Mouse (Mus musculus) olfactory bulb, adult 2 months (tissue): ENCODE results near the gene Smc6. TPM values are rescaled to one million over a fixed set of nuclear protein-coding genes. Genes with fewer than 3 reads are reported as not detected.

ENCODE experiments used
- H3K27ac ChIP-seq: fragments of 200-500 bp; 2 replicates; pipeline ENCODE4 v1.5.1; 2012; ENCODE audit warnings: low read depth, low read length; ENCODE audit not compliant: insufficient read depth
- H3K4me1 ChIP-seq: fragments of 200-500 bp; 2 replicates; pipeline ENCODE4 v1.6.1; 2012; ENCODE audit warnings: low read length; ENCODE audit not compliant: control insufficient read depth, insufficient read depth
- H3K4me3 ChIP-seq: fragments of 200-500 bp; 2 replicates; pipeline ENCODE4 v1.5.1; 2012; ENCODE audit warnings: mild to moderate bottlenecking, low read depth, low read length, moderate library complexity; ENCODE audit not compliant: insufficient read depth
- CTCF ChIP-seq: fragments of 200-500 bp; IDR thresholded peaks from 2 replicates; pipeline ENCODE4 v1.5.1; 2012; ENCODE audit warnings: low read depth, mild to moderate bottlenecking, low read length, moderate library complexity; ENCODE audit not compliant: insufficient read depth
- POLR2A ChIP-seq: fragments of 200-500 bp; IDR thresholded peaks from 2 replicates; pipeline ENCODE4 v1.6.1; 2012; ENCODE audit warnings: mild to moderate bottlenecking, low read depth, low read length, moderate library complexity; ENCODE audit not compliant: insufficient read depth
- WGBS: fragments of 180-500 bp; shearing (Covaris S2); methylation state at CpG from one replicate; pipeline ENCODE4 v1.1.7; 2018; 5-methylcytosine and 5-hydroxymethylcytosine counted together
- polyA plus RNA-seq: library from polyadenylated mRNA; stranded (reverse); fragments of >200 nt; gene quantifications from 2 replicates; pipeline ENCODE4 v1.2.4, GENCODE M21; 2012; ENCODE audit warnings: low replicate concordance; ENCODE audit not compliant: missing spikeins, insufficient read depth, insufficient read length

Smc6 gene
- polyA plus RNA-seq, 1 experiment: not detected

DNA sequence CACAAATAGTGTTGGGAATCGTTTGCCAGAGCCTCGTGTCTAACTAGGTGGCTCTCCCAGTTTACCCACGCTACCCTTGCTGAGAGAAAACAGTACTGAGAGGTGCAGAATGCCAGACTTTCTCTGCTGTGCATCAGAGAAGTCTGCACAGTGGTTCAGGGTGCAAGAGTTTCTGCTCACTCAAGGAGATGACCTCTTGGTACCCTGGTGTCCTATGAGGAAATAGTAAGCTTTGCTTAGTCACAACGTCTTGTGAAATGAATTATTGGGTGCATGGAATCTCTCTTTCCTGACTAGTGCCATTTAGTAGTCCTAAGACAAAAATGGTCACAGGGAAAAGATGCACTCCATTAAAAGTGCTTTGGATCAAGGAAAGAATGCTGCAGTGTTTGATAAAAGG, 58.8 kb downstream of the Smc6 start:
- no peaks in the 10 kb centered on the region for H3K4me1 ChIP-seq
- 48% methylated on average over 4 of the region's 4 CpGs for WGBS
- no peak overlapping the region for H3K27ac ChIP-seq
- no peak overlapping the region for H3K4me3 ChIP-seq
- TF ChIP-seq POLR2A (no peak), CTCF (no peak)

DNA sequence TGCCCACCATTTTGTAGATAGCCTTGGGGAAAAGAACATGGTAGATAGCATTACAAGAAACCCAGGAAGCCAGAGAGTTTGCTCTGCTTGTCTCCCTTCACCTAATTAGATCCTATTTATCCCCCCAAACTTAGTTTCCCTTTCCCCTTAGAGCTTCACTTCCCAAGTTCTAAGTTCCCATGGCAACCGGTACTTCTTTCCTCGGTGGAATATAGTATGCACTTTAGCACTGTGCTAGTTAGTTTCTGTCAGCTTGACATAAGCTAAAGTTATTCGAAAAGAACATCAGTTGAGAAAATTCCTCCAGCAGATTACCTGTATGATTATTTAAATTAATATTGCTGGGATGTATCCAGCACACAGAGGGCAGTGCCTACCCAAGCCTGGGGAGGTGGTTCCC, 60.8 kb downstream of the Smc6 start:
- no peaks in the 10 kb centered on the region for H3K4me1 ChIP-seq
- no peak for TF ChIP-seq POLR2A
- TF ChIP-seq CTCF: no peak
- 53% methylated on average over 3 of the region's 3 CpGs for WGBS
- H3K27ac ChIP-seq: no peak overlapping the region
- H3K4me3 ChIP-seq: no peak overlapping the region

DNA sequence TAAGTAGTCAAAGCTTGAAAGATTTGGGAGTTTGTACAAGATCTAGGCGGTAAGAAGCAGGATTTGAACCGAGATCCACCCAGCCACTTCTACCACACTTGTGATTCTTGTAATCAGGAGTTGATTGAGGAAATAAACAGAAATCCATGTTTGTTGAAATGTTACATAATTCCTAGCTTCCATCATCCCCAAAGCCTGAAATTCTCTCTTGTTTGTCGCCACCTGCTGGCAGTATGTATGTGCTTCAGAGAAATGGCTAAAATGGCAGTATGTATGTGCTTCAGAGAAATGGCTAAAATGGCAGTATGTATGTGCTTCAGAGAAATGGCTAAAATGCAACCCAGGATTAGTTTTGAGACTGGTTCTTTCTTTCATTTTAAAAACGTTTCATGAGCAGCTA, 71.2 kb downstream of the Smc6 start:
- no peaks in the 10 kb centered on the region for H3K4me1 ChIP-seq
- H3K4me3 ChIP-seq: no peak overlapping the region
- WGBS: 52% methylated on average over 4 of the region's 4 CpGs
- TF ChIP-seq POLR2A (no peak), CTCF (no peak)
- H3K27ac ChIP-seq: no peak overlapping the region

DNA sequence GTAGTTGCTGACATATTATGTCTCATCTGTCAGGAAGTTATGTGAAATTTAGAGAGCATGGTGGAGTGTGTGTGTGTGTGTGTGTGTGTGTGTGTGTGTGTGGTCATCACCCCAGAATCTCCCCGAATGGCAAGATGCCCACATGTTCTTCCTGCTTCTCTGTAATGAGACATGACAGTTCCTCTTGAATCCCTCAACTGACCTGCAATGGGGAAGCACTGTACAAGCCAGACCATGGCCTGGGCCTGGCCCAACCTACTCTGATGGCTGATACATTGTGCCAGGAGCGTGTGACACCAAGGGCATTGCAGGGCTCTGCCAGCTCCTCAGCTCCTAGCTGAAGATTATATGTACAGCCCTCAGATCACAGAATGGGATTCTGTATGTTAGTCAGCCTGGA, 72.6 kb downstream of the Smc6 start:
- 93% methylated on average over 2 of the region's 2 CpGs for WGBS
- Histone ChIP-seq H3K4me3 (no peak overlapping the region), H3K27ac (no peak overlapping the region), H3K4me1 (peaks cover 3% of the 10 kb centered on the region)
- no peak for TF ChIP-seq POLR2A
- no peak for TF ChIP-seq CTCF

DNA sequence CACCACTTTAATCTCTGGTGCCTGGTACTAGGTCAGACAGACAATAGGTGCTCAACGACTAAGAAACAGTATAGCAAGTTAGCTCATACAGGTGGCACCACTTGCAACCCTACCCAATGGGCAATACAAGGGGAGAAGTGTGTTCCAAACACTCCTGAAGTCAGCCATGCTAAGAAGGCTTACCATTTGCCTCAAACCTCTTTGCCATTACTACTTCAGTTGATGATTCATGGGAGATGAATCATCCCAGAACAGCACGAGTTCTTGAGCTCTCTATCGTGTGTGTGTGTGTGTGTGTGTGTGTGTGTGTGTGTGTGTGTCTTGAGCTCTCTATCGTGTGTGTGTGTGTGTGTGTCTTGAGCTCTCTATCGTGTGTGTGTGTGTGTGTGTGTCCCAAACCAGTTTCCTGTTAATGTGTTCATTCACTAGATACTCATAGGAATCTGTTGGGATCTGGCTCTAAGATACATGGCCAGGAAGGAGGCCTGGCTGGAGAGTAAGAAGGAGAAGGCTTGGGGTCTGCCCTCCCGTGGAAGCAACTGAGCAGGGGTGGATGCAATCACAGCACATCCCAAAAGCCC, 76.4 kb downstream of the Smc6 start:
- WGBS: 33% methylated on average over 6 of the region's 6 CpGs

DNA sequence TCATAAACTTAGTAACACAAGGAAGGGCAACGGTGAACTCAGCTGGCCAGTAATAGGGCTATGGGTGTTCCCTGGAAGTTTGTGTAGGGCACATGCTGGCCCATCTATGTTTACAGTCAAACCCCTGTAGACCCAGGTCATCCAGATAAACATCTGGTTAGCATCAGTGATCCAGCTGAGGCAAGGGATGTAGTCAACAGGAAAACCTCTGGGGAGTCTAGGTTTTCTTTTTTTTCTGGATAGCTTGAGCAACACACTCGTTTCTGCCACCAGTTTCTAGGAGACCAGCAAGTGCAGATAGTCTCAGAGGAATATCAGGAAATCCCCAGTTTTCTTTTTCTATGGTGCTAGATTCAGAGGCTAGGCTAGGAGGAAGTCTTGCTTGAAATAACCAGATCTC, 80.3 kb downstream of the Smc6 start:
- WGBS: 68% methylated on average over 2 of the region's 2 CpGs
- no peak for TF ChIP-seq CTCF
- no peak for TF ChIP-seq POLR2A
- Histone ChIP-seq H3K27ac (no peak overlapping the region), H3K4me3 (no peak overlapping the region), H3K4me1 (peaks cover 13% of the 10 kb centered on the region)

More for the DNA sequence above, 76.4 kb downstream of the Smc6 start:
- H3K4me3 ChIP-seq: no peak overlapping the region
- H3K4me1 ChIP-seq: peaks cover 3% of the 10 kb centered on the region
- TF ChIP-seq POLR2A (no peak), CTCF (no peak)
- no peak overlapping the region for H3K27ac ChIP-seq

DNA sequence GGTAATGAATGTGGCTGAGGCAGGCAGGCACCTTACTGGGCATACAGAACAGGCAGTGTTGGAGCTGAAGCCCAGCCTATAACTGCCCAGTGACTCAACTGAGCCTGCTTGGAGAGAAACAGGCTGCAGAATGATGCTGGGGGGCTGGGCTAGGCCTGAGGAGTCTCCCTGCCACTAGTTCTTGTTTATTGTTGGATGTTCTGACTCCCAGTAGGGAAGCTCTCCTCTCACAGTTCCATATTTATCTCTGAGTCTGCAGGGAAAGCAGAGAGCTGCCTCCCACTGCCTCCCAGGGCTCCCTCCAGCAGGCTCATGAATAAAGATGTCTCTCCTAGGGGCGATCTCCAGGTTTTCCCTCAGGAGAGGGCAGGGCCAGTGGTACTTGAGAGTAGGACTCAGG, 82.7 kb downstream of the Smc6 start:
- 8% methylated on average over 1 of the region's 1 CpGs for WGBS
- Histone ChIP-seq H3K4me3 (no peak overlapping the region), H3K4me1 (peaks cover 10% of the 10 kb centered on the region), H3K27ac (peak overlapping the region; percentile 33; the same call in 1 of the 2 replicates)
- TF ChIP-seq POLR2A: no peak
- TF ChIP-seq CTCF: no peak

DNA sequence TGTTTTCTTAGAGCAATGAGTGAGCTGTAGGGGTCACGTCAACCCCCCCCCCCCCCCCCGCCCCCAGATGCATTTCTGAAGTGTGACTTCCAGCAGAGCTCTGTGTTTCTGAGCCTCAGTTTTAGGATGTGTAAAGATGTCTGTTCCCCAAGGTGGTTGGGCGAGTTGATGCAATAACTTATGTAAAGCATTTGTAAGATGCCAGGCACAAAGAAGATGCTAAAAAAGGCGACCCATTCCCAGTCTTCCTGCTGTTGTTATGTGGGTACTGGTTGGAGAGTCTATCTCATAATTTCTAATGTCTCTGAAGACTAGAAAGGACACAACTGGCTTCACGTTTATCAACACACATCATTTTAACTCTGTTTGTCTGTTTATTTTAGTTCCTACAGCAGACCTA, 84.2 kb downstream of the Smc6 start:
- no peak for TF ChIP-seq POLR2A
- TF ChIP-seq CTCF: no peak
- Histone ChIP-seq H3K27ac (no peak overlapping the region), H3K4me1 (peaks cover 10% of the 10 kb centered on the region), H3K4me3 (no peak overlapping the region)
- 64% methylated on average over 5 of the region's 5 CpGs for WGBS

DNA sequence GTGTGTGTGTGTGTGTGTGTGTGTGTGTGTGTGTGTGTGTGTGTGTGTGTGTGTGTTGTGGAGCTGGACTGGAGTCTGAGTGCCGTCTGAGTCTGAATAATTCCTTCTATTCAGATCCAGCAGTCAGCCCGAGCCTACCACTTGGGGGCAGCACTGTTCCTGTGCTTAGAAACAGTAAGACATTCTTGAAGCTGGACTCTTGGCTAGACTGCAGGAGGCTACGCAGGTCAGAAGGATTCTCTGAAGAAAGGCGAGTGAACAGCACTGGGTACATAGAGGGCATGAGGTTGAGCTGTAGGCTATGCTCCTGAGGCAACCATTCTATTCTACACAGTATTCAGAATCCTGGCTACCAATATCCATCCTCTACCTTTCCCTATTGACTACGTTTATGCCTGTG, 85.2 kb downstream of the Smc6 start:
- H3K27ac ChIP-seq: no peak overlapping the region
- peaks cover 10% of the 10 kb centered on the region for H3K4me1 ChIP-seq
- WGBS: 39% methylated on average over 5 of the region's 5 CpGs

DNA sequence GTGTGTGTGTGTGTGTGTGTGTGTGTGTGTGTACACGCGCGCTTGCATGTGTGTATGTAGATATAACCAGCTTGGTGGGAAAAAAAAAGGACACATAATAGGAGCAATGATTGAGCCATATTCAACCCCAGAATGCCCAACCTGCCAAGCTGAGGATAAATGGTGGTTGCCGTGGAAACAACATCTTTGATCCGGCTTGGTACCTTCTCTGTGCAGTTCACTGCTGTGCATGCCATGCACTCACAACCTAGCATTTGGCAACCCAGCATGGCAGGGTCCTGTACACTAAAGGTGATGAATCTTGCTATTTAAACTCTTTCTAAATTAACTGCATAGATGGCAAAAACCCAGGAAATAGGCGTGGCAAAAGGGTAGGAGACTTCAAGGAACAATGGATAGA, 96.7 kb downstream of the Smc6 start:
- WGBS: 82% methylated on average over 6 of the region's 6 CpGs
- TF ChIP-seq POLR2A (no peak), CTCF (no peak)
- no peak overlapping the region for H3K4me3 ChIP-seq
- no peak overlapping the region for H3K27ac ChIP-seq
- no peaks in the 10 kb centered on the region for H3K4me1 ChIP-seq

More for the DNA sequence above, 85.2 kb downstream of the Smc6 start:
- H3K4me3 ChIP-seq: no peak overlapping the region
- no peak for TF ChIP-seq CTCF
- TF ChIP-seq POLR2A: no peak
